ENCODE assay signal across 10 mouse cellular contexts in genomic region chr13:37821413-37821812, GRCm38 (mm10). TPM values are rescaled to one million over a fixed set of nuclear protein-coding genes. Genes with fewer than 3 reads are reported as not detected.
A peak's percentile ranks its signal among the peaks of the same experiment; 100 is the strongest.
DNase-seq lines count a peak whose midpoint lies in the region; ATAC-seq and TF ChIP-seq lines count a peak whose summit lies in the region.
"Had no signal": no experiment of that assay in that cellular context is flagged by ENCODE, and none has a peak within 500 bp of the region (broad histone marks: within the 10 kb centered on the region; RNA-seq: fewer than 3 reads in every experiment).

No protein-coding gene starts in this region.

- H3K27ac ChIP-seq in forebrain, postnatal 0 days (ENCODE audit: low read depth, low read length), result no peak overlapping the region
- no peak overlapping the region for H3K27ac ChIP-seq in forebrain, embryonic 13.5 days
- H3K27ac ChIP-seq in lung, postnatal 0 days (ENCODE audit: low read length), result no peak overlapping the region
- no peak overlapping the region for H3K27ac ChIP-seq in stomach, postnatal 0 days (replicated peaks)

- TF ChIP-seq EP300 in lung, postnatal 0 days (IDR thresholded peaks at IDR 0.05), result no peak
- TF ChIP-seq EP300 in stomach, postnatal 0 days (optimal IDR thresholded peaks at IDR 0.05), result no peak

- peaks cover 13% of the 10 kb centered on the region for H3K27me3 ChIP-seq in forebrain, postnatal 0 days (ENCODE audit: insufficient read depth, low read length)
- peaks cover 29% of the 10 kb centered on the region for H3K27me3 ChIP-seq in forebrain, embryonic 13.5 days
- no peaks in the 10 kb centered on the region for H3K27me3 ChIP-seq in lung, postnatal 0 days (replicated peaks; ENCODE audit: insufficient read depth, low read length)
- H3K27me3 ChIP-seq in stomach, postnatal 0 days (ENCODE audit: control insufficient read depth, insufficient read depth, low read length), result no peaks in the 10 kb centered on the region

- DNase-seq in forebrain, postnatal 0 days, result no peak
- peak; percentile 67 for DNase-seq in lung, postnatal 0 days (ENCODE audit: low spot score)
- DNase-seq in lung, postnatal 25 days (ENCODE audit: low spot score), result no peak
- DNase-seq in heart, postnatal 10 days, result peak; percentile 30 to 42
- DNase-seq in stomach, postnatal 0 days (ENCODE audit: low spot score), result no peak
- DNase-seq in left cerebral cortex, adult 11 months (ENCODE audit: low spot score), result no peak
- DNase-seq in layer of hippocampus, postnatal 10 days (ENCODE audit: low spot score in 2 of 2), result no peak
- DNase-seq: cerebellum, adult 9-10 months; lung, adult 2 months had no signal

- no peak for ATAC-seq in forebrain, postnatal 0 days
- no peak for ATAC-seq in forebrain, embryonic 13.5 days
- no peak for ATAC-seq in lung, postnatal 0 days
- ATAC-seq in stomach, postnatal 0 days (ENCODE audit: low FRiP score, low TSS enrichment), result no peak

- TF ChIP-seq CTCF in forebrain, postnatal 0 days (IDR thresholded peaks at IDR 0.05; ENCODE audit: low read depth), result 0 out of 2 replicates have a peak, but pooled peaks have one; percentile 15
- TF ChIP-seq CTCF in lung, postnatal 0 days (IDR thresholded peaks at IDR 0.05), result peak; percentile 60
- peak; percentile 51 for TF ChIP-seq CTCF in stomach, postnatal 0 days (IDR thresholded peaks at IDR 0.05; ENCODE audit: low read depth)

- intact Hi-C loops in heart, postnatal 10 days (cut with DNase I), result no loop called here

- H3K4me2 ChIP-seq in forebrain, postnatal 0 days (ENCODE audit: low read depth), result no peak overlapping the region
- no peak overlapping the region for H3K4me2 ChIP-seq in forebrain, embryonic 13.5 days
- H3K4me2 ChIP-seq in lung, postnatal 0 days (replicated peaks; ENCODE audit: low read depth, low read length), result no peak overlapping the region
- no peak overlapping the region for H3K4me2 ChIP-seq in stomach, postnatal 0 days (replicated peaks; ENCODE audit: low read depth)

- peaks cover 5% of the 10 kb centered on the region; the same call in 1 of the 2 replicates for H3K4me1 ChIP-seq in forebrain, postnatal 0 days (ENCODE audit: insufficient read depth)
- H3K4me1 ChIP-seq in forebrain, embryonic 13.5 days, result peaks cover 21% of the 10 kb centered on the region
- H3K4me1 ChIP-seq in lung, postnatal 0 days (ENCODE audit: insufficient read depth, low read depth, low read length), result peaks cover 4% of the 10 kb centered on the region; the same call in 1 of the 2 replicates
- H3K4me1 ChIP-seq in stomach, postnatal 0 days (replicated peaks; ENCODE audit: control insufficient read depth, insufficient read depth), result no peaks in the 10 kb centered on the region; the same call in 1 of the 2 replicates

- no peak overlapping the region for H3K4me3 ChIP-seq in forebrain, postnatal 0 days (ENCODE audit: low read depth, low read length)
- H3K4me3 ChIP-seq in forebrain, embryonic 13.5 days, result no peak overlapping the region
- H3K4me3 ChIP-seq in lung, postnatal 0 days (ENCODE audit: low read depth, low read length), result no peak overlapping the region
- no peak overlapping the region for H3K4me3 ChIP-seq in stomach, postnatal 0 days (ENCODE audit: low read depth, low read length)

- H3K36me3 ChIP-seq in forebrain, postnatal 0 days (ENCODE audit: insufficient read depth), result no peaks in the 10 kb centered on the region
- no peaks in the 10 kb centered on the region for H3K36me3 ChIP-seq in forebrain, embryonic 13.5 days (ENCODE audit: poor library complexity, severe bottlenecking)
- no peaks in the 10 kb centered on the region for H3K36me3 ChIP-seq in lung, postnatal 0 days (ENCODE audit: insufficient read depth, low read length)
- no peaks in the 10 kb centered on the region for H3K36me3 ChIP-seq in stomach, postnatal 0 days (ENCODE audit: control insufficient read depth, insufficient read depth, low read length)

- H3K9ac ChIP-seq in forebrain, postnatal 0 days, result no peak overlapping the region
- H3K9ac ChIP-seq in forebrain, embryonic 13.5 days, result no peak overlapping the region
- H3K9ac ChIP-seq in lung, postnatal 0 days (replicated peaks; ENCODE audit: low read depth), result no peak overlapping the region
- H3K9ac ChIP-seq in stomach, postnatal 0 days (ENCODE audit: low read length), result no peak overlapping the region

- no peaks in the 10 kb centered on the region for H3K9me3 ChIP-seq in forebrain, postnatal 0 days (ENCODE audit: low read length)
- no peaks in the 10 kb centered on the region for H3K9me3 ChIP-seq in forebrain, embryonic 13.5 days (replicated peaks)
- no peaks in the 10 kb centered on the region for H3K9me3 ChIP-seq in lung, postnatal 0 days (ENCODE audit: low read length)
- no peaks in the 10 kb centered on the region for H3K9me3 ChIP-seq in stomach, postnatal 0 days (ENCODE audit: control insufficient read depth, low read length)

- 37% methylated on average over 4 of the region's 4 CpGs for WGBS in forebrain, postnatal 0 days
- WGBS in forebrain, embryonic 13.5 days, result 46% methylated on average over 4 of the region's 4 CpGs
- WGBS in lung, postnatal 0 days, result 10% methylated on average over 4 of the region's 4 CpGs
- WGBS in stomach, postnatal 0 days, result 21% methylated on average over 4 of the region's 4 CpGs

RNA-seq across cellular contexts. Expression of gene Rreb1, which starts 43.2 kb away (rescaled TPM):
- total RNA-seq in forebrain, postnatal 0 days (2014; rRNA removed), result 4.9 and 11.6 TPM in 2 replicates
- 1.0 and 1.6 TPM in 2 replicates for polyA plus RNA-seq in forebrain, postnatal 0 days (2015; fragmentation: Nextera tagmentation; extraction: Ambion mirVana)
- 1.6 and 1.7 TPM in 2 replicates for polyA plus RNA-seq in forebrain, embryonic 13.5 days (2015; fragmentation: Nextera tagmentation; extraction: Ambion mirVana)
- polyA plus RNA-seq in lung, postnatal 0 days (2015; fragmentation: Nextera tagmentation; extraction: Ambion mirVana), result 10.0 and 11.2 TPM in 2 replicates
- total RNA-seq in heart, postnatal 10 days (2021), result 10 to 100 TPM; 46.7 to 61.8 TPM
- 5.9 and 6.0 TPM in 2 replicates for polyA plus RNA-seq in stomach, postnatal 0 days (2015; fragmentation: Nextera tagmentation; extraction: Ambion mirVana)
- 10 to 100 TPM; 22.9 to 27.5 TPM for total RNA-seq in layer of hippocampus, postnatal 10 days (2021)

Comparison
In these comparisons a context has a peak if more than half of its experiments do, and no peak if none do; other contexts are left out.
1. DNase-seq: peak in lung, postnatal 0 days (single experiment) and heart, postnatal 10 days (2 of 2); none in forebrain, postnatal 0 days (single experiment), lung, postnatal 25 days (single experiment), stomach, postnatal 0 days (single experiment), left cerebral cortex, adult 11 months (single experiment) and layer of hippocampus, postnatal 10 days (0 of 2).
2. Peak in every context shown above with its lines, with median percentiles within 50 percentile points of each other: CTCF ChIP-seq.